Mouse (Mus musculus): Measurements from ENCODE around the gene Cd99l2. TPM values are rescaled to one million over a fixed set of nuclear protein-coding genes. Genes with fewer than 3 reads are reported as not detected.

Gene Cd99l2
- polyA plus RNA-seq, 1 experiment from 2014 or later = 23.0 TPM

DNA sequence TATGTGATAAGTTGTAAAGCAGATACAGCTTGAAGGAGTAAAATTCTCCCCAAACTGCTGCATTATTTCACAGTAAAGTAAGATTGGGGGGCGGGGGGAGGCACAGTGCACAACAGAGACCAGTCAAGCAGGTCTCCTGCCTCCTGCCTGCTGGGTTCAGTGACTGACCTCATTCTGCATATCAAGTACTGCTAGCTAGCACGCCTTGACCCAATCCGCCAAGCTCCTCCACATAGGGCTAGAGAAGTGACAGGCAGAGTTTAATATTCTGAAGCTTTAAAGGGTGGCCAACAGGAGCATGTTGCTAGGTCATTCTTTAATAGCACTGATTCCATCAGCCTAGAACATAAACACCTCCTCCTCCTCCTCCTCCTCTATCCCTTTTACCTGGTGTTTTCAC lies 79.9 kb downstream of the Cd99l2 start:
- DNase-seq (ENCODE audit: low spot score) = no peak
- H3K36me3 ChIP-seq = no peaks in the 10 kb centered on the region
- H3K9me3 ChIP-seq (replicated peaks) = no peaks in the 10 kb centered on the region
- H3K27ac ChIP-seq = no peak overlapping the region
- no peaks in the 10 kb centered on the region for H3K4me1 ChIP-seq
- 74% methylated on average over 3 of the region's 3 CpGs for WGBS
- peaks cover 34% of the 10 kb centered on the region for H3K27me3 ChIP-seq (ENCODE audit: low read depth, poor library complexity, severe bottlenecking)
- H3K4me3 ChIP-seq = no peak overlapping the region

DNA sequence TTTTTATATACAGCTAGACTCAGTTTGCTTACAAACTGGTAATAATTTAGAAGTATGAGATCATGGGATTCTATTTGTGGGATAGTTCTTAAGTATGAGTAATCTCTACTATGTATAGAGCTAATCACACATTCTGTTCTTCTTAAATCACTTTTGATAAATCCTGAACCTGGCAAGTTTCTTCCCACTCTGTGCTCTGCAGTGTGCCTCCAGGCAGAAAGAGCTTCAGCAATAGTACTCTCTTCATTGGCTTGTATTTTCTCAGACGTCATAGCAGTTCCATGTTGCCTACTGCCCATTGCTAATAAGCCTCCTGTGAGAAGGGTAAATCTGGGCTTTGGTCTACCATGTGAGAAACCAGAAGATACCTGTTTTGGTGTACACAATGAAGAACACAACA lies 84.3 kb downstream of the Cd99l2 start:
- peaks cover 33% of the 10 kb centered on the region for H3K27me3 ChIP-seq (ENCODE audit: low read depth, poor library complexity, severe bottlenecking)
- H3K36me3 ChIP-seq = no peaks in the 10 kb centered on the region
- DNase-seq (ENCODE audit: low spot score) = no peak
- no peak overlapping the region for H3K27ac ChIP-seq
- no peaks in the 10 kb centered on the region for H3K9me3 ChIP-seq (replicated peaks)
- H3K4me1 ChIP-seq = no peaks in the 10 kb centered on the region
- 70% methylated on average over 1 of the region's 1 CpGs for WGBS
- H3K4me3 ChIP-seq = no peak overlapping the region

DNA sequence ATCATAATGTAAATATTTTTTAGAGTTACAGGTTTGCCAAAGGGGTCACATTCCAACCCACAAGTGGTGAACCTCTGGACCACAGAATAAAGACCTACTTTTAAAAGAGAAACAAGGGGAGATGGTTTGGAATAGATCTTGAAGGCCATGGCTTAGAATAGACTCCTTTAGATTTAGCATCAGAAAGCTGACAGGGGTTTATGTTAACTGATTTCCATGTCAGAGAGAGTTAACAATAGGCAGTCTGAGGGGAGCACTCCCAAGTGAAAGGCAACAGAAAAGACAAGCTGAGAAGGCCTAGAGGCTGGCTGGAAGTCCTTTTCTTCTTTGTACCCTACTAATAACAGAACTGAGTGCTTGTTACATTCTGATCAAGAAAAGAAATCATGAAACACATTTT lies 86.4 kb downstream of the Cd99l2 start:
- Histone ChIP-seq H3K4me1 (no peaks in the 10 kb centered on the region), H3K36me3 (no peaks in the 10 kb centered on the region), H3K9me3 (replicated peaks) (no peaks in the 10 kb centered on the region), H3K4me3 (no peak overlapping the region), H3K27me3 (ENCODE audit: low read depth, poor library complexity, severe bottlenecking) (peaks cover 24% of the 10 kb centered on the region), H3K27ac (no peak overlapping the region)
- no peak for DNase-seq (ENCODE audit: low spot score)

DNA sequence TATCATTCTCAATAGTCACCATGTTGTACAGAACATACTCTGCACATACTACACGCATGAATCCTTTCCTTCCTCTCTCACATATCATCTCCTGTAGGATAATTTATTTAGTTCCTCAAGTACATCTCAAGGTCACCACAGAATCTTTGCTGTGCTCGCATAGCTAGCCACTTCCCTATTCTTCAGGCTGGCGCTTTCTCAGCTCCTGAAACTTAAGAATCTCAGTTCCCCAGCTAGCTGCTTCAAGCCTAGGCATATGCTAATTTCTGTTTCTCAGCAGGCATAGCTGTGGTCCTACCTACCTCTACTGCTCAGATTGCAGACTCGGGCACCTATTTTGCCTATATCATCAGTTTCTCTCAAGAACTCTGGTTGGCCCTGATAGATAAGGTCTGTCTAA lies 96.3 kb downstream of the Cd99l2 start:
- Histone ChIP-seq H3K4me1 (no peaks in the 10 kb centered on the region), H3K36me3 (no peaks in the 10 kb centered on the region), H3K9me3 (replicated peaks) (no peaks in the 10 kb centered on the region), H3K27me3 (ENCODE audit: low read depth, poor library complexity, severe bottlenecking) (peaks cover 28% of the 10 kb centered on the region), H3K4me3 (no peak overlapping the region), H3K27ac (no peak overlapping the region)
- 81% methylated on average over 4 of the region's 4 CpGs for WGBS
- DNase-seq (ENCODE audit: low spot score) = no peak

DNA sequence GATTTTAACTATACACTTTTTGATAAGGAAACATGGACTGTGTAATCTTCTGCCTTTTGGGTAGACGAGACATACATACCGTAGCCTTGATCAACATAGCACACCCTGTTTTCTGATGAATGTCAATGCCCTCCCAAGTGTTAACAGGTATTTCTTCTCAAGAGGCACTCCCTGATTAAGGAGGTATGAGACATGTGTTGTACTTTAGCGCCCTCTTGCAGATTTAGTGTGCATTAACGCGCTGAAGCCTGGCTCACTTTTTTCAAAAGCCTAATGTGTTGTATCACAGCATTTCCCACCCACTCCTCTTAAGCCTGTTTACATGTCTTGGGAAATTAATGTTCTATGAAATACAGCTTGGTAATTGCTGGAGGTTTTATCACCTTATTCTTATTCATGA lies 111.1 kb downstream of the Cd99l2 start:
- H3K36me3 ChIP-seq = no peaks in the 10 kb centered on the region
- 42% methylated on average over 5 of the region's 5 CpGs for WGBS
- H3K4me3 ChIP-seq = no peak overlapping the region
- no peaks in the 10 kb centered on the region for H3K4me1 ChIP-seq
- no peak overlapping the region for H3K27ac ChIP-seq
- H3K27me3 ChIP-seq (ENCODE audit: low read depth, poor library complexity, severe bottlenecking) = peaks cover 4% of the 10 kb centered on the region; the same call in 1 of the 2 replicates
- H3K9me3 ChIP-seq (replicated peaks) = no peaks in the 10 kb centered on the region
- no peak for DNase-seq (ENCODE audit: low spot score)

DNA sequence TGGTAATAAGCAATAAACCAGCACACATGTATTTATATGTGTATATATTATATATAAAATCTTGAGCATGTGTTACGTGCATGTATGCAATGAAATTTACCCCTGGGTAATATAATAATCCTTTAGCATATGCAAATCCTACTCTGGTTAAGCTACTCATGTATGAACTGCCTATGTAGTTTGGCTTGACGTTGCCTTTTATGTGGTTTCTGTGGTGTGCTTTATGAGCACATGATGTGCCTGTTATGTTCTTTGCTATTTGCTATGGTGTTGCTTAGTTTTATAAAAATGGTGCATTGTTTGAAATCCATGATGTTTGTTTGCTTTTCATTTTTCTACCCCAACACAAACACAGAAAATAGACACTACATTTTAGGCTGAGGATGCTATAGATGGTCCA lies 114.2 kb downstream of the Cd99l2 start:
- H3K27ac ChIP-seq = no peak overlapping the region
- 91% methylated on average over 2 of the region's 2 CpGs for WGBS
- no peaks in the 10 kb centered on the region for H3K36me3 ChIP-seq
- DNase-seq (ENCODE audit: low spot score) = no peak
- no peaks in the 10 kb centered on the region for H3K4me1 ChIP-seq
- no peak overlapping the region for H3K4me3 ChIP-seq
- peaks cover 11% of the 10 kb centered on the region; the same call in 1 of the 2 replicates for H3K27me3 ChIP-seq (ENCODE audit: low read depth, poor library complexity, severe bottlenecking)
- no peaks in the 10 kb centered on the region for H3K9me3 ChIP-seq (replicated peaks)

DNA sequence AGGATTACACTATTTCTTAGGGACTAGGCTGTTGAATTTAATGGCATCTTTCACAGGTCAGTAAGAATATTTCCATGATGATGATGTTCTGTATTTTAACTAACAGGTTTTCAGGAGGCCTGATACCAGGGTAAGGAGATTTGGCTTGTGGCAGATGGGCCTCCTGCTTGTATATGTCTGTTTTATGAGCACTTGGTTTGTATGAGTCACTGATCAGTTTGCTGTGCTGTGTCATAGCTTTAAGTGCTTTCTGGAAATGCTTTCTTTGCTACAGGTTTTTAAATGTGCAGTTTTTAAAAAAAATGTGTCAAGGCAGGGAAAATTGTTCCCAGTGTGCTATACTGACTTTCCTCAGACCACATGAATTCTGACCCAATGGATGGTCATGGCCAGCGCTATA lies 115.9 kb downstream of the Cd99l2 start:
- no peaks in the 10 kb centered on the region for H3K36me3 ChIP-seq
- no peaks in the 10 kb centered on the region for H3K9me3 ChIP-seq (replicated peaks)
- H3K27ac ChIP-seq = no peak overlapping the region
- WGBS = 96% methylated on average over 1 of the region's 1 CpGs
- no peak overlapping the region for H3K4me3 ChIP-seq
- H3K4me1 ChIP-seq = no peaks in the 10 kb centered on the region
- no peak for DNase-seq (ENCODE audit: low spot score)
- H3K27me3 ChIP-seq (ENCODE audit: low read depth, poor library complexity, severe bottlenecking) = 0 out of 2 replicates have a peak, but pooled peaks cover 17% of the 10 kb centered on the region

Small RNA genes within 50 kb of the gene (microRNA-seq; reads per million reads assigned to microRNA genes)
- not detected for gene Gm23945

Other genes with a start within 250 kb of the Cd99l2 start
- 4.5 and 6.0 TPM in 2 replicates for gene Mtmr1, start 128.1 kb downstream of the Cd99l2 start, polyA plus RNA-seq (2016; fragmentation: Nextera tagmentation; extraction: Ambion mirVana)
- gene Hmgb3, start 63.1 kb upstream of the Cd99l2 start, polyA plus RNA-seq (2016; fragmentation: Nextera tagmentation; extraction: Ambion mirVana) = 681 and 775 TPM in 2 replicates
- 0.16 and 3.5 TPM in 2 replicates for gene Gpr50, start 170.8 kb upstream of the Cd99l2 start, polyA plus RNA-seq (2016; fragmentation: Nextera tagmentation; extraction: Ambion mirVana)